Mouse (Mus musculus) thymus, adult 2 months (tissue): ENCODE data around the gene Mrln.

Source experiments
- CTCF ChIP-seq: fragments of 200-500 bp; IDR thresholded peaks from 2 replicates; pipeline ENCODE4 v1.5.1; 2012; ENCODE audit warnings: mild to moderate bottlenecking, control low read depth, low read length, moderate library complexity, borderline replicate concordance; ENCODE audit not compliant: control insufficient read depth, poor library complexity, insufficient read depth; ENCODE audit errors: extremely low read depth
- POLR2A ChIP-seq: fragments of 200-500 bp; IDR thresholded peaks from 2 replicates; pipeline ENCODE4 v1.6.1; 2012; ENCODE audit warnings: mild to moderate bottlenecking, low read length, control low read depth, moderate library complexity; ENCODE audit not compliant: control insufficient read depth, poor library complexity, insufficient read depth; ENCODE audit errors: extremely low read depth

DNA sequence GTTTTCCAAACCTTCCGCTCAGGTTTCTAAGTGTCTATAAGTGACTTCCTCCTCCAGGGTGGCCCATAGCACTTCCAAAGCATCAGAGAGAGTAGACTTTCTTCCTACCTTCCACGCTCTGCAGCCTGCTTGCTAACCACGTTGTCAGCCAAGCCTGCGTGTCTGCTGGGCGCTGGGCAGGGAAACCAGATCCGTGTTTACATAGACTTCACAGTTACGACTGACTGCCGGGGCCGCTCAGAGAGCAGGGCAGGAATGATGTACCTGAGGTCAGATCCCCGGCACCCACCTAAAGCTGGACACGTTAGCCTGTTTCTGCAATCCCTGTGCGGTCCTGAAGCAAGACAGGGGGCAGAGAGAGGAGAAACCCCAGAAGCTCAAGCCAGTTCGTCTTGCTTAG lies 36.1 kb upstream of the Mrln start:
- no peak for TF ChIP-seq CTCF
- TF ChIP-seq POLR2A, result no peak
